Mouse (Mus musculus) heart, postnatal 0 days (tissue): ENCODE data around the gene Olfr1043. TPM values are rescaled to one million over a fixed set of nuclear protein-coding genes. Genes with fewer than 3 reads are reported as not detected.
"Not testable (repeated sequence)": the region's sequence is repeated elsewhere in the genome, so short reads cannot be mapped to it uniquely, and the experiment has no call there.

ENCODE experiments used
- ATAC-seq: fragments of 200-750 bp; cut with Nextera tagmentation; 2 replicates; pipeline ENCODE4 v1.8.0; 2017; ENCODE audit warnings: low read depth, moderate number of reproducible peaks, moderate library complexity; ENCODE audit not compliant: insufficient read depth
- DNase-seq: peaks from one replicate; pipeline ENCODE4 v3.0.0-alpha.2; 2016; ENCODE audit warnings: low spot score
- H3K27ac ChIP-seq: fragments of 300-500 bp; sonication (generic); 2 replicates; pipeline ENCODE4 v1.5.1; 2014; ENCODE audit warnings: low read depth, mild to moderate bottlenecking
- H3K27me3 ChIP-seq: fragments of 300-500 bp; sonication (generic); 2 replicates; pipeline ENCODE4 v1.6.1; 2014; ENCODE audit warnings: low read length, mixed read lengths; ENCODE audit not compliant: control insufficient read depth, insufficient read depth
- H3K36me3 ChIP-seq: fragments of 300-500 bp; sonication (generic); replicated peaks from 2 replicates; pipeline ENCODE4 v1.6.1; 2014; ENCODE audit warnings: low read length, mixed read lengths; ENCODE audit not compliant: control insufficient read depth, insufficient read depth
- H3K4me1 ChIP-seq: fragments of 300-500 bp; sonication (generic); 2 replicates; pipeline ENCODE4 v1.6.1; 2014; ENCODE audit warnings: antibody characterized with exemption; ENCODE audit not compliant: control insufficient read depth, insufficient read depth
- H3K4me2 ChIP-seq: fragments of 300-500 bp; sonication (generic); 2 replicates; pipeline ENCODE4 v1.6.1; 2014; ENCODE audit warnings: low read depth, mild to moderate bottlenecking, low read length, moderate library complexity
- H3K4me3 ChIP-seq: fragments of 300-500 bp; sonication (generic); 2 replicates; pipeline ENCODE4 v1.5.1; 2014; ENCODE audit warnings: low read depth, low read length
- H3K9ac ChIP-seq: fragments of 300-500 bp; sonication (generic); replicated peaks from 2 replicates; pipeline ENCODE4 v1.6.1; 2014; ENCODE audit warnings: low read depth, low read length, mixed read lengths
- H3K9me3 ChIP-seq: fragments of 300-500 bp; sonication (generic); replicated peaks from 2 replicates; pipeline ENCODE4 v1.6.1; 2016; ENCODE audit warnings: low read length; ENCODE audit not compliant: control insufficient read depth
- CTCF ChIP-seq: IDR thresholded peaks from 2 replicates; pipeline ENCODE4 v1.5.1; 2016; ENCODE audit warnings: antibody characterized with exemption, control low read depth, low read depth
- EP300 ChIP-seq: IDR thresholded peaks from 2 replicates; pipeline ENCODE4 v1.6.1; 2016; ENCODE audit warnings: antibody characterized with exemption, low read depth
- WGBS: fragments of 180-500 bp; shearing (Covaris S2); extraction: QIAGEN DNeasy Blood & Tissue Kit; methylation state at CpG from one replicate; pipeline ENCODE4 v1.1.7; 2014; 5-methylcytosine and 5-hydroxymethylcytosine counted together
- polyA plus RNA-seq: library from polyadenylated mRNA; unstranded; fragments of >200 nt; fragmentation: Nextera tagmentation; extraction: Ambion mirVana; gene quantifications from 2 replicates; pipeline ENCODE4 v1.2.1, GENCODE M21; 2015
- total RNA-seq: library from RNA; depleted of rRNA; stranded (reverse); fragments of >200 nt; gene quantifications from 2 replicates; pipeline ENCODE4 v1.2.3, GENCODE M21; 2014; ENCODE audit warnings: low replicate concordance; rRNA removed

The Olfr1043 gene
- total RNA-seq (not detected in 2 replicates), polyA plus RNA-seq (not detected in 2 replicates)

GRCm38 (mm10) chr2:86167422-86167821 lies at the start of gene Olfr1043:
TSS of gene Olfr1043 (minus strand) at chr2:86167522.
- H3K9me3 ChIP-seq = no peaks in the 10 kb centered on the region
- WGBS = 73% methylated on average over 2 of the region's 2 CpGs
- H3K4me1 ChIP-seq = no peaks in the 10 kb centered on the region
- no peak within 1 kb of the TSS for H3K27ac ChIP-seq
- no peak for DNase-seq
- TF ChIP-seq CTCF = no peak
- no peak for TF ChIP-seq EP300
- H3K4me3 ChIP-seq = no peak within 1 kb of the TSS
- H3K4me2 ChIP-seq = no peak within 1 kb of the TSS
- no peaks in the 10 kb centered on the region for H3K27me3 ChIP-seq
- no peaks in the 10 kb centered on the region for H3K36me3 ChIP-seq
- no peak for ATAC-seq
- no peak within 1 kb of the TSS for H3K9ac ChIP-seq

- ATAC-seq (no peak), DNase-seq (no peak)
- Histone ChIP-seq H3K4me2 (no peak within 1 kb of the TSS), H3K4me1 (no peaks in the 10 kb centered on the region), H3K27ac (no peak within 1 kb of the TSS), H3K27me3 (no peaks in the 10 kb centered on the region), H3K36me3 (no peaks in the 10 kb centered on the region), H3K4me3 (no peak within 1 kb of the TSS), H3K9me3 (no peaks in the 10 kb centered on the region), H3K9ac (no peak within 1 kb of the TSS)
- TF ChIP-seq CTCF (no peak), EP300 (no peak)
Observed at GRCm38 (mm10) chr2:86202909-86203308, 35.6 kb upstream of the Olfr1043 start, which contains the start of gene Olfr1045. TSS of gene Olfr1045 (minus strand) at chr2:86203009.

GRCm38 (mm10) chr2:86195863-86196262 lies 28.5 kb upstream of the Olfr1043 start:
- no peak for DNase-seq
- TF ChIP-seq EP300 (no peak), CTCF (no peak)
- Histone ChIP-seq H3K9me3 (no peaks in the 10 kb centered on the region), H3K27me3 (no peaks in the 10 kb centered on the region), H3K4me3 (no peak overlapping the region), H3K4me2 (no peak overlapping the region), H3K9ac (no peak overlapping the region), H3K36me3 (no peaks in the 10 kb centered on the region), H3K4me1 (no peaks in the 10 kb centered on the region), H3K27ac (no peak overlapping the region)
- ATAC-seq = no peak
- WGBS = 9% methylated on average over 1 of the region's 1 CpGs

GRCm38 (mm10) chr2:86185583-86185982 lies 18.3 kb upstream of the Olfr1043 start, which contains the start of gene Olfr52:
TSS of gene Olfr52 (minus strand) at chr2:86185683.
- no peaks in the 10 kb centered on the region for H3K4me1 ChIP-seq
- no peak for DNase-seq
- H3K27ac ChIP-seq = no peak within 1 kb of the TSS
- no peaks in the 10 kb centered on the region for H3K27me3 ChIP-seq
- ATAC-seq = no peak
- no peaks in the 10 kb centered on the region for H3K36me3 ChIP-seq
- no peak within 1 kb of the TSS for H3K9ac ChIP-seq
- no peak for TF ChIP-seq EP300
- no peak for TF ChIP-seq CTCF
- no peaks in the 10 kb centered on the region for H3K9me3 ChIP-seq
- no peak within 1 kb of the TSS for H3K4me2 ChIP-seq
- no peak within 1 kb of the TSS for H3K4me3 ChIP-seq

- Histone ChIP-seq H3K9me3 (no peaks in the 10 kb centered on the region), H3K4me1 (no peaks in the 10 kb centered on the region), H3K4me3 (no peak overlapping the region), H3K9ac (no peak overlapping the region), H3K4me2 (no peak overlapping the region), H3K27ac (no peak overlapping the region), H3K27me3 (no peaks in the 10 kb centered on the region), H3K36me3 (no peaks in the 10 kb centered on the region)
- no peak for ATAC-seq
- no peak for DNase-seq
- TF ChIP-seq EP300 (no peak), CTCF (no peak)
- WGBS = 66% methylated on average over 3 of the region's 3 CpGs
Observed at GRCm38 (mm10) chr2:86179950-86180349, 12.6 kb upstream of the Olfr1043 start.

GRCm38 (mm10) chr2:86177720-86178119 lies 10.4 kb upstream of the Olfr1043 start, which contains the start of gene Olfr1044:
TSS of gene Olfr1044 (minus strand) at chr2:86177820.
- no peak for ATAC-seq
- Histone ChIP-seq H3K9me3 (no peaks in the 10 kb centered on the region), H3K27ac (no peak within 1 kb of the TSS), H3K27me3 (no peaks in the 10 kb centered on the region), H3K4me2 (no peak within 1 kb of the TSS), H3K4me1 (no peaks in the 10 kb centered on the region), H3K4me3 (no peak within 1 kb of the TSS), H3K36me3 (no peaks in the 10 kb centered on the region), H3K9ac (no peak within 1 kb of the TSS)
- TF ChIP-seq EP300 (no peak), CTCF (no peak)
- DNase-seq = no peak

- not testable (repeated sequence) for H3K4me3 ChIP-seq, DNase-seq, H3K4me2 ChIP-seq, H3K36me3 ChIP-seq, H3K9ac ChIP-seq, ATAC-seq, H3K27ac ChIP-seq, H3K9me3 ChIP-seq, H3K27me3 ChIP-seq, H3K4me1 ChIP-seq
- 68% methylated on average over 7 of the region's 7 CpGs for WGBS
Observed at GRCm38 (mm10) chr2:86175422-86175821, 8.1 kb upstream of the Olfr1043 start.
